Mouse (Mus musculus) right cerebral cortex, postnatal 4 days (tissue): ENCODE measurements at regions not wholly inside any gene's neighbourhood (a gene's known extent, or its start where the extent isn't known, plus 50 kb on each side); places are given as distances from the start of the nearest gene placed in this dataset.

Experiments
- DNase-seq: peaks from one replicate; pipeline ENCODE4 v3.0.0-alpha.2; 2022

DNA sequence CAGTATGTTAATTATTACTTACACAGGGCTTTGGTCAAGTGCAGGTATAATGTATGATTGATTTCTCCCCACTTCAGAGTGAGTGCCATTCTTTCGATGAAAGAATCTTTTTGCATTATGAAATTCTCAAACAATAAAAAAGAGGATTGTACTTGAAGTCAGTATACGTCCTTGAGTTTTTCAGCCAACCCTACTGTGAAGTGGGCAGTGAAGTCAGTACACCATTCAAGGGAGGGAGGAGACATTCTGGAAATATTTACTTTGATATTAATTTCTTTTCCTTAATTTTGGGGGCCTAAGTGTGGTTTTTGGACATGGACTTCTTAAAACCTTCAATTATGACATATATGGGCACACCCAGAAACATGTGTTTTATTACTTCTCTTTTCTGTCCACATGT is 586.2 kb upstream of the Nrsn1 start:
- DNase-seq: no peak

DNA sequence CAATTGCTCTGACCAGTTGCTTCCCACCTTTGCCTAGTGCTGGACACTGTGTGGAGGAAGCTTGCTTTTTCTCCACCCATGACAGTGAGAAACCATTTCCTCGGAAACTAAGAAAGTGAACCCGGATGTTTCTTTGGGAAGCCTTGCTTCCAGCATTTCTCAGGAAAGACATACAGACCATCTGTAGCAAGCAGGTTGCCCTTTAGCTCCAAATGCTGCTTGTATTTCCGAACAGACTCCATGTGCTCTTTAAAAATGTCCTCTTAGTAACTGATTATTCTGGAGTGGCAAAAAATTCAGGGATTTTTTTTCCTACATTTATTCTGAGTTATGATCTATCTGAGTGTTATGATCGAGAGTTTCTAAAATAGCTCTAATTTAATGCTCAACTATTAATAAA is 577.9 kb upstream of the Nrsn1 start:
- no peak for DNase-seq

DNA sequence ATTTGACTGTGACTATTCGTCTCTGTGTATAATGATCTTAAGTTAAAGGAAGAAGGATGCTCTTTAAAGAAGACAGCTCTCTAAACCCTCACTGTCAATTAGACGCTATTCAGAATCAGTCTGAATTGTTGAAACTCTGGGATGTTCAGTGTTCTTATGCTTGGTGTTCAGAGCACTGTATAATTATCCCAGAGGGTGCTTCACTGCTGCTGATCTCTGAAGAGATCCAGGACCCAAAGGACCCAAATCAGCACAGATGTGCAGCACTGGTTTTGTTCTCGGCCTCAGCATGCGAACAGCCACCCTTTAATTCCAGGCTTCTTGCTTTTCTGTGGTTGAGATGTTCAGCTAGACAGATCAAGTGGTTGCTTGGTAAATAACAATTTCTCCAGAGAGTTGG is 567.9 kb upstream of the Nrsn1 start:
- no peak for DNase-seq

DNA sequence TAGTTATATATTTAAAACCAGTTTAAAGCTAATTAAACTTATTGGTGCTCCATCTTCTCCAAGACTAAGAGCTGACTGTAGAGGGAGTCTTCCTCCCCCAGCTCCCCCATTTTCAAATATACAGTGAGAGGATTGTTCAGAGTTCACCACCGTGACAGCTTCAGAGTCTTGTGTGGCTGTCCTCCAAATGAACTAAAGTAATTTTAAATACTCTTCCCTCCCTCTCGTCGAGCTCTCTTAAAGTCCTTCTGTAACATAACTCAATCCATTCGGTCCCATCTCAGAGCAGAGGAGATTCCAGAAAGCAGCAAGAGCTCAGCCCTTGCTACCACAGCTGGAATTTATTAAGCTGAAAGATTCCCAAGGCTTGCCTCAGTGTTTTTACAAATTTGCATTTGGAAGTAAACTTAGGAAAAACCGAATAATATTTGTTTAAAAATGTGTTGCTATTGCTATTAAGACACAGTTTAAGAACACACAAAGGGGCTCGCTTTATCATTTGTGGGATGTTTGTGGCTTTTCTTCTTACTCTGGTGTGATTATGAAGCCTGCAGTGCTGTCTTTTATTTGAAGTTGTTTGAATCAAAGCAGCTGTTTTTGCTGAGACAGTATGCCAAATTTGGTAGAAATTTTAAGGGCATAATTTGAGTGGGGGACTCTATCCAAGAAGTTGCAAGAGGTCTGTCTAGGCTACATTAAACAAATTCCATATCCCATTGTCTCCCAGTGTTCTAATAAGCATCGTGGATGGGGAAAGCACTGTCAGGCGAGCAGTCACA is 559.0 kb upstream of the Nrsn1 start:
- DNase-seq: no peak

DNA sequence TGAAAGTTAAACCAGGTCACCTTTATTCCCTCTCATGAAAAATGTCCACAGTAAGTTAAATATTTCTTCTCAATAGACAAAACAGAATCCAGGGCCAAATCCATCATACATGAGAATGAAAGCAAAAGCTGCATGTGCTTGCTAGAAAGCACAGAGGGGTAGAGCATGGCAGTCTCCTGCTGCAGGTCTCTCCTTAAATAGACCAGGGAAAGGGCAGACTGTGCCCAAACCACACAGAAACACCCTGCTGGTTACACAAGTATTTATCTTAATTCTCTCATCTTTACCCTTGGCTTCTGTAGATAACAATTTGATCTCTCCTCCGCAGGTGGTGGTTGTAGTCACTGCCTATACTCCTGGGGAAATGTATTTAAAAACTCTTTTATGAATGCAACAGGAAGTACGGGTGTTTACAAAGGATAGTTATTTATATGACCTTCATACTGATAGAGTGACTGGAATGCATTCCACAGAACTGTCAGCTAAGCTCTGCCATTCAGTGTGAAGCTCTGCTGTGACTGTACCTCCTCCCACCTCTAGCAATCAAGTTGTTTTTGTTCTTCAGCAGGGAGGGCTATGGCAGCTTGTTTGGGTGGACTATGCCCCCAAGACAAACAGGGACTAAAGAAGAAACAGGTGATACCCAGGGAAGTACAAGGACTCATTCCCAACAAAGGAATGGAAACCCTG is 538.4 kb upstream of the Nrsn1 start:
- no peak for DNase-seq

DNA sequence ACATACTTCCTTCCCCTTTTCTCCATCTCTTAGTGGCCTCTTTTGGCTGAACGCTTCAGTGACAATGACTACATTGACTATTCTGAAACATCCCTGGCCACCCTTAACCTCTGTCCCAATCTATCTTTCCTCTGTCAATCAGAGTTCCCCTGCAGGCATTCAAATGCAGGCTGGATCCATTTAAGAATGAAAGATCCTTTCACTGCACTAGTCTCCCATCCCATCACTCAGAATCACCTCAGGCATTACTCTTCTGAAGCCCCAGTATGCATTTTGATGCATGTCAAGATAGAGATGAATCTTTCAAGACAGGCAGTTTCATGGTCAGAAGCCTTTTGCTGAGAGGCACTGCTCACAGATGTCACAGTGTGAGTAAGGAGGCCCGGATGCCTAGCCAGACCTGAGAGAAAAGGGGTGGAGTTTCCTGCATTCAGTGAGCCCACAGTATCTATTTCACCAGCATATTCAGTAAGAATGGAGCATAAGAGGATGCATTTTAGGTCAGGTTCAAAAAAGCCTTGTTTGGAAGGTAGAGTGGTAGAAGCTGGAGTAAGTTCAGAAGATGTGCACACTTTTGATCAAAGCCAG is 523.0 kb upstream of the Nrsn1 start:
- DNase-seq: no peak

DNA sequence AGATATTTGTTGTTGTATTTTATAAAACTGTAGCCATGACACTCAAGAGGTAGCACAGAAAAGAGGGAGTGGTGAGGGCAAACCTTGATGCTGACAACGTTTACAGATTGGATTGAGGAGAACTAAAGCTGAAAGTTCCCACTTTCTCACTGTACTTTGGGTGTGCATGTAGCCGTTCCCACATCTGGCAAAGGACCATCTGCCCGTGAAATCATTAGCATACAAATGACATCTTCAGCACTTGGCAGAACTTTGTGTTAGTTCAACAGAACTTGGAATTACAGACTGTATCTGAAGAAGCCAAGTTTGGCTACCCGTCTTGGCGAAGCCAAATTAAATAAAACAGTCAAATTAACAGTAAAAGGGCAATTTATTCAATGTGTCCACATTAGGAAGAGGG is 510.9 kb upstream of the Nrsn1 start:
- no peak for DNase-seq

DNA sequence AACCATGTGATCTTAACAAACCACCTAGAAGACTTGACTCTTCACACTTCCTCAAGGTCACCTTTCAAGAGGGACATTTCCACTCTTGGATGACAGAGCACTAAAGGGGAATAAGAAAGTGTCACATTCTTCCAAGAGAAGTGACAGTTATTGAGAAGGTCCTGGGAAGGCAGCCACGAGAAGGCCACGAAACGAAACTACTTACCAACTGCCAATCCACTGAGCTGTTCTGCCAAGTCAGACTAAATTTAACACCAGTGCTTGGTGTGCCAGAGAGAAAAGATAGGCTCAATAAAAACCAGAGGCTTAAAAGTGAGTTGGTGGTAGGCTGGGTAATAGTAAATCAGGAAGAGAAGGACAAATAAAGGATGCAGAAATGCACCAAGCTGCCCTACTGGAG is 507.4 kb upstream of the Nrsn1 start:
- DNase-seq: no peak

DNA sequence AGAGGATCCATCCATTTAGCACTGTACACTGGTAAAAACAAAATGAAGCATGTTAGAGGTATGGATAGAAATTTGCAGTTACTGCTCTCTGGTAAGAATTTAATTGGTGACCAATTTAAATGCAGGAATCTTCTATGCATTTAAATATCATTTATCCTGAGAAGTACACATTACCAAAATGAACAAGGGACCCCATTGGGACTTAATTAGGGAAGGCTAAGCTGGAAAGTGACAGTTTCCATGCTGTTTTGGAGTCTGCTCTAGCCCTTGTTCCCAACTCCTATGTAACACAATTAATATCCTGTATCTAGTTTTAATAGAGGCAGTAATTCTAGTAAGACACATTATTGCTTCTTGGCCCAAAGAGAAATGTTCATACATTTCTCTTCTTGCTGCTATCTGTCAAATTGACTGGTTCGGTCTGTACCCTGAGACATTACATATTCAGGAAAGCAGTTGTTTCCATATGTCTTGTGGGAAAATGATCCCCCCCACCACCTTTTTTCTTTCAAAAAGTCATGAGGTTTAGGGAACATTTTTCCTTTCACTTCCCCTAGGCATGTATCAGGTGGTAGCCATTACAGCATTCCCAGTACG is 504.4 kb upstream of the Nrsn1 start:
- no peak for DNase-seq

DNA sequence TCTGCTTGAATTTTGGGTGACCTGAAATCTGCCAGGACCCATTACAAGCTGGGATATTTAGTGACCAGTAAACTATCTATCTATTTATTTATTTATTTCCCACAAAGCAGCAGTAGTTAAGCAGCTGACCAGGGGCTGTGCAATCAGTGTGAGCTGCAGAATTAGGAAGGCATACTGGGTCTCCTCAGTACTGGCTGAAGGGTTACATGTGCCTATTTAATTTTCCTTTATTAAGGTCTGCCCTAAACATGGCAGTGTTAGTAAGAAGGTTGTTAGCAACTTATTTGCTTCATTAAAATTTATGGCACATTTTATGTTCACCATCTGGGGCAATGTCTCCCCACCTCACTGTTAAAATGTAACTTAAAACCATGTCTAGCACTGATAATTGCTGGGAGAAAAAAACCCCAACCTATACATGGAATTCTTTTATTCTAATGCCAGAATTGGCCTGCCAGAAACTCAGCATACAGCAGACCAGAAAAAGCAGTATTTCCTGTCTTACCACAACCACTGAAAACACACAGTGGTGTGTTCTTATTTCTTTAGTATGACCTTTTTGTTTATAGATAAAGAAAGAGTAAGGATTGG is 484.3 kb upstream of the Nrsn1 start:
- no peak for DNase-seq

DNA sequence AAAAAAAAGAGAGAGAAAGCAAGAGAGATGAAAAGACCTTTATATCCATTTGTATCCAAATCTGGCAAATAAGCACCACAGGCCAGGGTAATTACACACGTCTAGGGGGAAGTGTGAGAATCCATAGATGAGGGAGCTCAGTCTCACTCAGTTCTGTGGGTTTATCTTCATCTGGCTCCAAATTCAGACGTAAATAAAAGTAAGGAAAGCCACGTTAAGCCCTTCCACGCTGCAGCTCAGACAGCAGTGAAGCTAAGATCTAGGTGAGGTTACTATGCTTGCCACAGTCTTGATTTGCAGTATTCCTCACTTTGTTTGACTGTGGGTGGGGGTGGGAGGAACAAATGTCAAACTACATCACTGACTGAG is 481.1 kb upstream of the Nrsn1 start:
- no peak for DNase-seq

DNA sequence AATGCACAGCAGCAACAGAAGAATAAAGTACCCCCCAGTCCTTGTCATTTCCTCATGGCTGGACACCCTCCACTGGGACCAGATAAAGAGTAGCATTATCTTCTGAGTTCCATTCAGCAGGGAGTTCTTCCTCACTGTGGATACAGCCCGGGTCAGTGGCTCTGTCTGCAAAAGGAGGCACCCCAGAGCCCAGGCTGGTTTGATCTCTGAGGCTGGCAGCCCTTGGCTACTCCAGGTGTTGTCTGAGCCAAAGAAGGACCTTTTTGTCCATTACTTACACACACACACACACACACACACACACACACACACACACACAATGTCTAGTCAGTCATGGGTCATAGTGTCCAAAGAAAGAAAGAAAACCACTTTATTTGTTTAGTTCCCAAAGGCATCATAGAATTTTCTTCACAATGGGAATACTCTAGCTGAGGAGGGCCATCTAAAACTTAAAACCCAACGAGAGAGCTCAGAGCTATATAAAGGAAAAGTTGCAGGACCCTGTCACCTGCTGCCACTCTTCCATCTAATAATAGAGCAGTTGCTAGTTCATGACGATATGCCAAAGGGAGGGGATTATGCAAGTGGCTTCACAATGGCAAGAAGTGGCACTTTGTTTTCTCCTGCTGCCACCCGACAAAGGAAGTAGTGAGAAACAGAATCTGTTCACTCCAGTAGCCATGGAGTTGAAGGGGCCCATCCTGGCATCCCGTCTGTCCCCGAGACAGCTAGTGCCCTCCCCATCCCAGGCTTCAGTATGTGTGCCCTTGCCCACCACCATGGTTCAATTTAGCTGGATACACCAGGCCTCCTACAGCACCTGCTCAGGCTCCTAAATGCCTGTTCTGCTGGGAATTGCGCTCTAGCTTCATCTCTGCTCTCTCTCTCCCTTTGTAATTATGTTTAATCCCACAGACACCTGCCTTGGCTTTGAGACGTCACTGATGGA is 480.4 kb upstream of the Nrsn1 start:
- DNase-seq: no peak

DNA sequence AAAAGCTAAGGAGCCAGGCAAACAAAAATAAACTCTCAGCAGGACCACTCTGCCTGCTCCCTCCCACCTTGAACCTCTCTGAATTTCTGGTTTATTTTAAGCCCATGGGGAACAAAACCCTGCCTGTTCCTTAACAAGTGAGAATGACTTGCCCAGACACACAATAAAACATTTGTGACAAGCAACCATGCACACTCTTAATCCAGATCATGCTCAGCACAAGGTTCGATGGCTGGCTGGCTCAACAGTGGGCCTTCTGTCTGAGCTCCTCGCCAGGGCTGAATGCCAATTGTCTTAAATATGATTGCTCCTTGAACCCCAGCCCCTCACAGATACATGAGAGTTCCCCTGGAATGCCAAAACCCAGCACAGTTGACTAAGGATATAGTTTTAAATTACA is 468.3 kb upstream of the Nrsn1 start:
- no peak for DNase-seq

DNA sequence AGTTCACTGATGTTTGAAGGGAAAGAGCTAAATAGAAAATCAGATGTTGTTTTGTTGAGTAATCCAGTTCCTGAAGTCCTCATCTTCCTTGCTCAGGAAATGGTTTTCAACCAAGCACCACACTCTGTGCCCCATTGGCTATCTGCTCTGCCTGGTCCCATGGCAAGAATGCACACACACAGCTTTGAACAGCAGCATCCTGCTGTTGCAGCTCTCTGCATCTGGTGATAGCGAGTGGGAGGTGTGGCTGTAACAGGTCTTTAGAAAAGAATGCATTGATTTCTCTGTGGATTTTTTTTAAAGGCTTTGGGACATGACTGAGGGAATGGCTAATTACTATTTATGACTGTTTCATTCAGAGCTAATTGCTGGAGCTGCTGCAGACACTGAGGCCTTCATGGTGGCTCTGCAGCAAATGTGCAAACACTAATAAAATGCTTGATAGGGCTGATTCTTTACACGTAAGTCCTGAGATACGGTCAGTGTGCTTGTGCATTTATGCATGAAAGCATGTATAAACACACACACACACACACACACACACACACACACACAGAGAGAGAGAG is 459.1 kb upstream of the Nrsn1 start:
- DNase-seq: no peak

DNA sequence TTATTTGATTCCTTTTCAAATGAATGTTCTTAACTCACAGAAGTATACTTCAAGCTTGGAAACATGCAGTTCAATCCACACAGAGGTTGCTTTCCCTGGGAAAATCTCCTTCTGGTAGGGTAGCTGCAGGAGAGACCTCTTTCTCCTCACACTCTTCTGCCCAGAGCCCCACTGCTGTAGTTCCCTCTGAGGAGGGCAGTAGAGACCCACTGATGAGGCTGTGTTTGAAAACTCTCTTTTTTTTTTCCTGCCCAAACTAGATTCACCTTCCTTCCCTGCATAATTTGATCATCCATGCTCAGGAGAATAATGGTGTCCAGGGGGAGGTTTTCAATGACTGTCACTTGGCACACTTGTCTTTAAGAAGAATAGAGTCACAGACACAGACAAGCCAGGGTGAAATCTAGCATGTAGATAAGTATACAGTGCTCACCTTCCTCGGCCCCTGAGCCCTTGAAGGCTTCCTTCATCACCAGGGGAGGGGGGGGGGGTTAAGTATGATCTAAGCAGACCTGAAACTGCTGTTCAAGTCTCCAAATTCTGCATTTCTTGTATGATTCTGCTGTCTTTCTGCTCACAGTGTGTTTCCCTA is 457.3 kb upstream of the Nrsn1 start:
- peak; percentile 25 for DNase-seq

DNA sequence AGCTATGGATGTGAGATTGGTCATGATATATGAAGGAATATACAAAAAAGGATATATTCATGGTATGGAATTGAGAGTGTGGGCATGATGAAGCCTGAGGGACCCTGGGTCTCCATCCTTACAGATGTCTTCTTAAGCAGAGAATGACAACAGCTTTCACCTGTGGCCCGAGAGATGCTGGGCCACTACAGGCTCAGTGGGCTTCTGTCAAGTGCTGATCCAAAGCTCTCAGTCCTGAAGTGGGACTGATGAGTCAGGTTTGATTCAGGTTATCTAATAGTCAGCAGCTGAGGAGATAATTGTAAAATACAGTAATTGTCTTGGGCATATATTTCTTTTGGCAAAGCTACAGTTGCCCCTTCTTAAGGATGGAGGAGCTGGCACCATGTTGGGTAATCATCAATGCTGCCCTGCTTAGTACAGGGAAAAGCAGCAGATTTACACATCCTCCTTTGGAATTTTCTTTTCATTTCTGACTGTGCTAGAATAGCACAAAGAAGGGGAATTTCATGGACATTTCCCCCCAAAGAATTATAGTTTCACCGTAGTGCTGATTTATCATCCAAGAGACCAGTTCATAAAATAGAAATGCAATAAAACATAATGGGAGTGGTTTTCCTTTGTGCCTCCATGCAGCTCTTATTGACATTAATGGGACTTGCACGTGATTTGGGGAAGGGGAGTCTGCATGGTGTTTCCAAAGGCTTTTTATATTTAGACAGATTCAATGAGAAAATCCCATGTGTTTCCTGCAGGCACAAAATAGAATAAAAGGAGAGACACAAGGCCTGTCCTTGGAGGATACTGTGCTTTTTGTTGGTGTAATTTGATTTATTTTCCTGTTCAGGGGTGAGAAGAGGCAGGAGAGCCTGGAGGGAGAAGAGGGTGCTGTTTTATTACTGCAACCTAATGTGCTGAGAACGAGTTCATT is 452.6 kb upstream of the Nrsn1 start:
- no peak for DNase-seq

DNA sequence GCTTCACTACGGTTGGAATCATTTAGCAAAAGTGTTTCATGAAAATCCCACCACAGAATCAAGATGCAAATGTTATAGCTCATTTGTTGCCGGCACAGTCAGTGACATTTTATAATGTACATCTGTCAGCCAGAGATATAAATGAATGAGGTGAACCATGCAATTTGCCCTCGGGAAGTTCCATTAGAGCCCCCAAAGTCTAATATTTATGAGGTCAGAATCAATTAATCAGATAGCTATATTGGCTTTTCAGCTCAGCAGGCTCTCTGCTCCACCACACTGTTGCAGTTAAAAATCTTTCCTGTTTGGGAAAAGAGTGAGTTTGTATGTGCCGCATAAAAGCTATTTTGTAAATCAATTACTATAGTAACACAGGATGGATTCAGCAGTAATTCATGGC is 430.7 kb upstream of the Nrsn1 start:
- no peak for DNase-seq

DNA sequence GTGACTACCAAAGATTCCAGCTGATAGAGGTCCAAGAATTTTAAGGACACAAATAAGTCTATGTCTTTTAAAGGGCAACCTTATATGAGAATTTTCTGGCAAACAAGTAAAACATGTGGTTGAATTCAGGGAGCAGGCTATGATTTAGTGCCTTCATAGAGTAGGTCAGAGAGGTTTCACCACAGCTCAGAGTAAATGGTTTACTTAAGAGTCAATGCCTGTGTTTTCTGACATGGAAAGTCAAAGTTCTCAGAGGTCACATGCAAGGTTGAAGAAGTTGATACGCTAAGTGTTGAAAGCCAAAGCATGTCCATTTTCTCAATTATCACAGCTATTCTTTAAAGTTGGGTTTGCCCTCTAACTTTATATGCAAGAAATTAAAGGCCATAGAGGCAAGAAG is 425.7 kb upstream of the Nrsn1 start:
- no peak for DNase-seq

DNA sequence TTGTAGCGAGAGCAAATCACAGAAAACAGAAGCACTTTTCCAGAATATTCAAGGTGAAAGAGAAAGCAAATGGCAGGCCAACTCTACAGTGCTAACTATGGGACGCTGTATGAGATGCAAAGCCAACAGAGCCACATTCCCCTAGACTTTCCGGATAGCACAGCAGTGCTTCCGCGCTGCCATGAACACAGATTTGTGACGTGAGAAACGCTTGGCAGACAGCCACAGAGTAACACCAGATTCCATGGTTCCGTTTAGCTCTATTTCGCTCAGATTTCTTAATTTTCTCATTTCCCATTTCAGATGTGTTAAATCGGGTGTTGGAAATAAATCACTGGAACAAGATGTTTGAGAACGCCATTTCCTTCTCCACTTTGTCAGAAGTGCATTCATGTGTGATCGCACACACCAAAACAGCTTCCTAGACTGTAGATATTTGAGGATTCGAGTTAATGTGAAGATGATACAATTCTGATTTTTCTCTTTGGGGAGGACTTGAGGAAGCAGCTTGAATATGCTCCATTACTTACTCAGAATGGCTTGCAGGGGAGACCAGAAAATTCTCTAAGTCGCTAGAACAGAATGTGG is 424.8 kb upstream of the Nrsn1 start:
- peak; percentile 66 for DNase-seq

DNA sequence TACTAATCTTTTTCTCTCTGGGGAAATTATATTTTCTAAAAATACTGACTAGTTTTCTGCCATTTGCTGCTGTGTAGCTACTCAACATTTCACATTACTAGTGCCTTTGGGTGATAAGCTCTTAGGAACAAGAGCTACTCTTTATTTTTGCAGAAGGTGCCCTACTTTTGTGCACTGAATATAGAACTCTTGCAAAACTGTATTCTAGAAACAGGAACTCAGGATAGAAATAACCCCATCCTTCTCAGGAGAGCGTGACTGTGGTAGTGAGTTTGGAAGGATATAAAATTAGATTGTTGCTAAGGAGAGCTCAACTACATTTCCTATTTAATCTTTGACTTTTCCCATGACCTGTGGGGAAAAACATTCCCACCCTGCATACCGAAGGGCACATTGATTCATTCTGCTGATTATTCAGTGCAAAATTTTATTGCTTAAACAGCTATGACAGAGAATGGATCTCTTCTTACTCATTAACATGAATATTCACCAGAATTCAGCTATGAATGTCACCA is 408.0 kb upstream of the Nrsn1 start:
- no peak for DNase-seq
